Mouse (Mus musculus) liver, embryonic 14.5 days (tissue): ENCODE measurements around the gene Hacd1. TPM values are rescaled to one million over a fixed set of nuclear protein-coding genes. Genes with fewer than 3 reads are reported as not detected.

Experiments used
- ATAC-seq: fragments of 200-750 bp; cut with Nextera tagmentation; 2 replicates; pipeline ENCODE4 v1.8.0; 2017; ENCODE audit warnings: moderate number of reproducible peaks, mild to moderate bottlenecking, moderate library complexity; ENCODE audit not compliant: insufficient read depth
- DNase-seq, 3 experiments: peaks; one replicate each; pipeline ENCODE4 v3.0.0-alpha.2; 2012 to 2013; ENCODE audit warnings: low read depth in 3 of 3, low spot score in 3 of 3
- H3K27ac ChIP-seq: fragments of 300-500 bp; sonication (generic); 2 replicates; pipeline ENCODE4 v1.5.1; 2014; ENCODE audit warnings: moderate library complexity, mild to moderate bottlenecking, control low read depth, inconsistent platforms
- H3K27me3 ChIP-seq: fragments of 300-500 bp; sonication (generic); 2 replicates; pipeline ENCODE4 v1.6.1; 2014; ENCODE audit warnings: mild to moderate bottlenecking, low read length, moderate library complexity; ENCODE audit not compliant: control insufficient read depth, insufficient read depth
- H3K36me3 ChIP-seq: fragments of 300-500 bp; sonication (generic); replicated peaks from 2 replicates; pipeline ENCODE4 v1.6.1; 2014; ENCODE audit warnings: low read depth; ENCODE audit not compliant: control insufficient read depth, insufficient read depth
- H3K4me1 ChIP-seq, 2 experiments: fragments of 200-500 bp in 1 of 2; fragments of 300-500 bp in 1 of 2; sonication (generic) in 1 of 2; replicated peaks; 2 replicates each; pipeline ENCODE4 v1.6.1; 2012 to 2014; ENCODE audit warnings: antibody characterized with exemption in 1 of 2, inconsistent platforms in 1 of 2, low read length in 1 of 2; ENCODE audit not compliant: control insufficient read depth in 2 of 2, insufficient read depth in 2 of 2
- H3K4me2 ChIP-seq: fragments of 300-500 bp; sonication (generic); 2 replicates; pipeline ENCODE4 v1.6.1; 2014; ENCODE audit warnings: low read depth, mild to moderate bottlenecking, control low read depth, moderate library complexity
- H3K4me3 ChIP-seq, 2 experiments: fragments of 200-500 bp in 1 of 2; fragments of 300-500 bp in 1 of 2; sonication (generic) in 1 of 2; 2 replicates each; pipeline ENCODE4 v1.5.1; 2012 to 2014; ENCODE audit warnings: low read depth in 2 of 2, low read length in 2 of 2, mild to moderate bottlenecking in 2 of 2, control low read depth in 1 of 2, inconsistent platforms in 1 of 2, moderate library complexity in 1 of 2; ENCODE audit not compliant: insufficient read depth in 1 of 2
- H3K9ac ChIP-seq: fragments of 300-500 bp; sonication (generic); replicated peaks from 2 replicates; pipeline ENCODE4 v1.6.1; 2014; ENCODE audit warnings: mild to moderate bottlenecking, control low read depth, moderate library complexity
- H3K9me3 ChIP-seq: fragments of 300-500 bp; sonication (generic); 2 replicates; pipeline ENCODE4 v1.6.1; 2016; ENCODE audit warnings: low read length, mixed read lengths; ENCODE audit not compliant: control insufficient read depth
- CTCF ChIP-seq: IDR thresholded peaks from 2 replicates; pipeline ENCODE4 v1.5.1; 2016; ENCODE audit warnings: antibody characterized with exemption, low read depth, control low read depth
- EP300 ChIP-seq: IDR thresholded peaks from 2 replicates; pipeline ENCODE4 v1.6.1; 2016; ENCODE audit warnings: antibody characterized with exemption, low read depth
- WGBS: fragments of 180-500 bp; shearing (Covaris S2); extraction: QIAGEN DNeasy Blood & Tissue Kit; methylation state at CpG from one replicate; pipeline ENCODE4 v1.1.7; 2014; ENCODE audit not compliant: insufficient replicate concordance; 5-methylcytosine and 5-hydroxymethylcytosine counted together
- polyA plus RNA-seq, 2 experiments: library from polyadenylated mRNA; depleted of rRNA in 1 of 2; stranded (reverse) in 1 of 2; unstranded in 1 of 2; fragments of >200 nt; fragmentation: Nextera tagmentation in 1 of 2; extraction: Ambion mirVana in 1 of 2; gene quantifications; 2 replicates each; pipeline versions ENCODE4 v1.2.1 to v1.2.3; 2012 to 2014

The Hacd1 gene
- polyA plus RNA-seq, 2 experiments, result 30.3 to 58.0 TPM

DNA sequence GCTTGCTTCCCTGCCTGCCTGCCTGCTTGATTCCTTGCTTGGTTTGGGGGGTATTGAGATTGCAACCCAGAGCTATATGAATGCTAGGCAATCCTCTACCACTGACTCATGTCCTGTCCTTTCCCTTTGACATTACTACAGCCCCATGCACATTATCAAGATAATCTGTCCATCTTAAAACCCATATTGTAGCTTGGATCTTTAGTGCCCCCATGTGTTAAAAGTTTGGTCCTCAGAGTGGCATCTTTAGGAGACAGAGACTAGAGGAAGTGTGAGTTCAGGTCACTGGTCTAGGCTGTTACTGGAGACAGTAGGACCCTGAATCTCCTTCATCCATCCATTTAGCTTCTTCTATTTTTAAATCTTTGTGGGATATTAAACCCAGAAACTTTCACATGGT lies 123.7 kb downstream of the Hacd1 start:
- H3K4me3 ChIP-seq, result no peak overlapping the region
- H3K4me1 ChIP-seq, result no peaks in the 10 kb centered on the region
- no peak overlapping the region for H3K4me2 ChIP-seq
- no peaks in the 10 kb centered on the region for H3K9me3 ChIP-seq
- H3K9ac ChIP-seq, result no peak overlapping the region
- H3K36me3 ChIP-seq, result no peaks in the 10 kb centered on the region
- TF ChIP-seq EP300 (no peak), CTCF (no peak)
- no peak for ATAC-seq
- H3K27ac ChIP-seq, result no peak overlapping the region
- H3K27me3 ChIP-seq, result no peaks in the 10 kb centered on the region
- DNase-seq, result no peak

DNA sequence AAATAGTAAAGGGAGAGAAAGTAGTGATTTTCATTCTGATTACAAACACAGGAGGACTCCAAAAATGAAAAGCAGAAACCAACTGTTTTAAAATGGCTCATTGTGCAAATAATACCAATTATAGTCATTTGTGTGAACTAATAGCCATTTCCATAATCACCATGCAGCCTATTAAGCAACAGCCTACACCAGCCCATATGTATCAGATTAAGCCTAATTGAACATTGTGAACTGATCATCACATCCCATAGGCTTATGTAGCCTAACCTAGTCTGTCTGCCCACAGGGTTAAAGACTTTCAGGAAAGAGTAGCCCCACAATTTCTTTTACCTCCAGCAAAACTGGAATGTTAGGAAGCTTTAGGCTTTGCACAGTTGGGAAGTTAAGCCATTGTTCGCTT lies 125.2 kb downstream of the Hacd1 start:
- Histone ChIP-seq H3K4me3 (no peak overlapping the region), H3K27me3 (no peaks in the 10 kb centered on the region), H3K9me3 (no peaks in the 10 kb centered on the region), H3K4me1 (no peaks in the 10 kb centered on the region), H3K9ac (no peak overlapping the region), H3K4me2 (no peak overlapping the region), H3K27ac (no peak overlapping the region), H3K36me3 (no peaks in the 10 kb centered on the region)
- ATAC-seq (no peak), DNase-seq (no peak)
- WGBS, result 46% methylated on average over 1 of the region's 1 CpGs
- TF ChIP-seq EP300, result no peak
- no peak for TF ChIP-seq CTCF

DNA sequence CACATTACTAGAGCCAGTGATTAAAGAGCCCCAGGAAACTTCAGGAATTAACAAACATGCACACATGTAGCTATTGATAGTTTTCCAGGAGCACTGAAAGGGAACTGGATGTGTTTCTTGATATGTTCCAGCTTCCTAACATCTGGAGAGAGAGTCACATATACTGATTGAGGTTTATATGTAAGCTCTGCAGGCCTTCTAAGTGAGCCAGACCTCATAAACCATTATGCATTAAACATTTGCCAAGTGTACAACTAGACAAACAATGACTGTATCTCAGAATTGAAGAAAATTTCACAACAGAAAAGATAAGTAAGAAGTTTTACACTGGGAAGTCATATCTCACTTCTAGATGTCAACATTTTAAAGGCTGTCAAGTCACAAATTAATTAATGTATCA lies 167.4 kb downstream of the Hacd1 start:
- DNase-seq (no peak), ATAC-seq (no peak)
- TF ChIP-seq EP300 (no peak), CTCF (no peak)
- H3K9ac ChIP-seq, result no peak overlapping the region
- no peak overlapping the region for H3K27ac ChIP-seq
- no peaks in the 10 kb centered on the region for H3K4me1 ChIP-seq
- no peaks in the 10 kb centered on the region for H3K36me3 ChIP-seq
- H3K9me3 ChIP-seq, result no peaks in the 10 kb centered on the region
- H3K4me2 ChIP-seq, result no peak overlapping the region
- H3K4me3 ChIP-seq, result no peak overlapping the region
- no peaks in the 10 kb centered on the region for H3K27me3 ChIP-seq

DNA sequence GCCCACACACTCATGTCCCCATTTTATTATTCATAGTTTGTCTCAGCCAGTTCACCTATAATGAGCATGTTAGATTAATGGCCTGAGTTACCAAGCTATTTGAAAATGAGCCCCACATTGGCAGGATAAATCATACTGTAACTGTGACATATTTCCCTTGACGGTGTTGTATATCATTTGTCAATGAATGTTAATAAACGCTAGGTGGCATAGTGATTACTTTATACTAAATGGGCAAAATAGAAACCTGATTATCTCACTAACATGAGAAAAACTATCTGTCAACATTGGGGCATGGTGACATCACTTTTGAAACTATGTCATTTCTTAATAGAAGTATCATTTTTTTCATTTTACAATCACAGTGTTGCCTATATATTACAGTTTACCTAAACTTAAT lies 198.5 kb downstream of the Hacd1 start:
- DNase-seq, result no peak
- Histone ChIP-seq H3K4me3 (no peak overlapping the region), H3K9ac (no peak overlapping the region), H3K36me3 (no peaks in the 10 kb centered on the region), H3K9me3 (no peaks in the 10 kb centered on the region), H3K4me1 (no peaks in the 10 kb centered on the region), H3K4me2 (no peak overlapping the region), H3K27me3 (no peaks in the 10 kb centered on the region), H3K27ac (no peak overlapping the region)
- 46% methylated on average over 2 of the region's 2 CpGs for WGBS
- TF ChIP-seq CTCF (no peak), EP300 (no peak)
- ATAC-seq, result no peak

DNA sequence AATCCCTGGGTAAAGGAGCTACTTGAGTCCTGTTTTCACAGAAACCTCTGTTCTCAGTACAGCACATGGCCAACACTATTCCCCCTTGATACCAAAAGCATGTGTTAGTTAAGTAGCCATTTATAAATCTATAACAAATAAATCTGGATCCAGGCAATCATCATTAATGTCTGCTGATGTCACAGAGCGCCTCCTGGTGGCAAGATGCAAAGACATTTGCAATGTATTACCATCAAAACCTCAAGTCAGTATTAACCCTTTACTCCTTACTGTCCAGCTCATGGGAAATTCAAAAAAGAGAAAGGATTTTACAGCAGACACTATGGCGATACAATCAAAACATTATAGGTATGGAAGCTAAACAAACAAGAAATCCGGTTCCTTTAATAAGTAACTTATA lies 200.4 kb downstream of the Hacd1 start:
- TF ChIP-seq EP300 (no peak), CTCF (peak; percentile 46; the same call in 1 of the 2 replicates)
- Histone ChIP-seq H3K4me2 (no peak overlapping the region), H3K27ac (no peak overlapping the region), H3K9ac (no peak overlapping the region), H3K36me3 (no peaks in the 10 kb centered on the region), H3K9me3 (no peaks in the 10 kb centered on the region), H3K27me3 (no peaks in the 10 kb centered on the region), H3K4me1 (no peaks in the 10 kb centered on the region), H3K4me3 (no peak overlapping the region)
- DNase-seq, result peak in 1 of 3 experiments; percentile 1
- ATAC-seq, result no peak
- 45% methylated on average over 3 of the region's 3 CpGs for WGBS

DNA sequence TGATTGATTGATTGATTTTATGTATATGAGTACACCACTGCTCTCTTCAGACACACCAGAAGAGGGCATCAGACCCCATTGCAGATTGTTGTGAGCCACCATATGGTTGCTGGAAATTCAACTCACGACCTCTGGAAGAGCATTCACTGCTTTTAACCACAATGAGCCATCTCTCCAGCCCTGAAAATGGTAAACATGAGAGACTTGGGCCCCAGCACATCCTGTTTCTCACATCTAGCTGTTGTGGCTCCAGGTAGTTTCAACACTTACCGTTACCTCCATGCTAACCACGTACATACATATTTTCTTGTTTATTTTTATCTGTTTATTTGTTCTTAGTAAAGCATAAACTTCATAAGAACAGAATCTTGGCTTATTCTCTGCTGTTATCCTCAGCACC lies 219.6 kb downstream of the Hacd1 start:
- no peak overlapping the region for H3K4me2 ChIP-seq
- H3K4me1 ChIP-seq, result no peaks in the 10 kb centered on the region
- TF ChIP-seq EP300 (no peak), CTCF (no peak)
- no peak overlapping the region for H3K27ac ChIP-seq
- WGBS, result 54% methylated on average over 3 of the region's 3 CpGs
- no peaks in the 10 kb centered on the region for H3K27me3 ChIP-seq
- H3K9ac ChIP-seq, result no peak overlapping the region
- no peaks in the 10 kb centered on the region for H3K36me3 ChIP-seq
- no peak for ATAC-seq
- no peak for DNase-seq
- no peak overlapping the region for H3K4me3 ChIP-seq
- H3K9me3 ChIP-seq, result no peaks in the 10 kb centered on the region
